Mouse (Mus musculus) right cerebral cortex, postnatal 36 days (tissue): ENCODE measurements around the gene Nlrp6.

Source experiments
- DNase-seq, 2 experiments: peaks; one replicate each; pipeline ENCODE4 v3.0.0; 2022; ENCODE audit warnings: low spot score in 2 of 2, mixed read lengths in 1 of 2

Gene Nlrp6

GRCm38 (mm10) chr7:140912846-140913482 is 7.7 kb upstream of the Nlrp6 start:
- DNase-seq, result no peak

DNA sequence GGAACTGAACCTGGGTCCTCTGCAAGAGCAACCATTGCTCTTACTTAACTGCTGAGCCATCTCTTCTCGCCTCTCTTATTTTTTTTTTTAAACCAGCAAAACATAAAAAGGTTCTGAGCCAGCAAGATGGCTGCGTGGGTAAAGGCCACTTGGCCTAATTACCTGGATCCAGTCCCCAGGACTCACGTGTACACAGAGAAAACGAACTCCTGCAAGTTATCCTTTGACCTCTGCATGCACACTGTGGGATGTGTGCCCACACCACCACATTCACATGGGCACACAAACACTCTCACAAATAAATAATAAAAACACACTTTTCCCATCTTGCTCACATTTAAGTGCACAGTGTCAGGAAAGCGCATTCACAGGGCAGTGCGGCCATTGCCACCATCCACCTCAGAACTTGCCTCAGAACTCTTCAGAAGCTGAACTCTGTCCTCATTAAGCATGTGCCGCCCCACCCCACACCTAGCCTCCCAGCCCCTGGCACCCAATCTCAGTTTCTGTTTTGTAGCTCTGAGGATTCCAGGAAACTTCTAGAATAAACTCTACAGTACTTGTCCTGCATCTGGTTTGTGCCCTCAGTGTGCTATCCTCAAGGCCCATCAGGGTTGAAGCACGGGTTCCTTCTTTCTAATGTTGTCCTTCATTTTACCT is 6.5 kb upstream of the Nlrp6 start:
- no peak for DNase-seq

DNA sequence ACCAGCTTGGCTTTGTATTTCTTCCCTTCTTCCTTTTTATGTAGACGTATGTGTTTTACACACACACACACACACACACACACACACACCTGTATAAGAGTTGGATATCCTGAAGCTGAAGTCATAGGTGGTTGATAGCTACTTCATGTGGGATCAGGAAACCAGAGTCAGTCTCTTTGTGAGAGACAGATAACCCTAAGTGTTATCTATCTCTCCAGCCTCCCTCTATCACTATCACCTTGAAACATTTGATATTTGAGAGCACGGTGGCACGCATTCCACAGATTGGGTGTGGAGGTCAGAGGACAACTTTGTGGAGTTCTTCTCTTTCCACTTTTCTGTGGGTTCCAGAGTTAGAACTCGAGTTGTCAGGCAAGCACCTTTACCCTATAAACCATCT is 791 bp upstream of the Nlrp6 start:
- DNase-seq, result no peak

DNA sequence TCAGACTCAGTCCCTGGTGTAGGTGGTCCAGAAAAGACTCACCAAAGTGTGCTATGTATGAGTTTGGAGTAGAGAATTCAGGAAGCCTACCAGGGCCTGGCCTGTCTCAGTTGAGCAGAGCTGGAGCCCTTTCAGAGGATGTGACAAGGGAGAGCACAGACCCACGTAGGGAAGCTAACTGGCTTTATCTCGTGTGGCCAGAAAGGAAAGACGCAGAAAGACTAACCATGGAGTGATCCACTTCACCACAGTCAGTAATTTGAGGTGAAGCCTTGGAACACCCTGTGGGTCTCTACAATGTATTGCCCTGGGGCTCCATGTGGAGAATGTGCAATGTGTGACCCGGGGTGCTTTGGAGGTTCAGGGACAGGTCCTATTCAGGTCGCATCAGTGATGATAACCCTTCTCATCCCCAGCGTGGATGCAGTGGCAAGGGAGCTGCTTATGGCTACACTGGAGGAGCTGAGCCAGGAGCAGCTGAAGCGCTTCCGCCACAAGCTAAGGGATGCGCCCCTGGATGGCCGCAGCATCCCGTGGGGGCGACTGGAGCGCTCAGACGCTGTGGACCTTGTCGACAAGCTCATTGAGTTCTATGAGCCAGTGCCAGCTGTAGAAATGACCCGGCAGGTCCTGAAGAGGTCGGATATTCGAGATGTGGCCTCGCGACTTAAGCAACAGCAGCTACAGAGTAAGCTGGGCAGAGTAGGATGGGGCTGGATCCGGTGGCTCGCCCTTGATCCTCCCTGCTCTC is 698 bp downstream of the Nlrp6 start:
- DNase-seq, result no peak

DNA sequence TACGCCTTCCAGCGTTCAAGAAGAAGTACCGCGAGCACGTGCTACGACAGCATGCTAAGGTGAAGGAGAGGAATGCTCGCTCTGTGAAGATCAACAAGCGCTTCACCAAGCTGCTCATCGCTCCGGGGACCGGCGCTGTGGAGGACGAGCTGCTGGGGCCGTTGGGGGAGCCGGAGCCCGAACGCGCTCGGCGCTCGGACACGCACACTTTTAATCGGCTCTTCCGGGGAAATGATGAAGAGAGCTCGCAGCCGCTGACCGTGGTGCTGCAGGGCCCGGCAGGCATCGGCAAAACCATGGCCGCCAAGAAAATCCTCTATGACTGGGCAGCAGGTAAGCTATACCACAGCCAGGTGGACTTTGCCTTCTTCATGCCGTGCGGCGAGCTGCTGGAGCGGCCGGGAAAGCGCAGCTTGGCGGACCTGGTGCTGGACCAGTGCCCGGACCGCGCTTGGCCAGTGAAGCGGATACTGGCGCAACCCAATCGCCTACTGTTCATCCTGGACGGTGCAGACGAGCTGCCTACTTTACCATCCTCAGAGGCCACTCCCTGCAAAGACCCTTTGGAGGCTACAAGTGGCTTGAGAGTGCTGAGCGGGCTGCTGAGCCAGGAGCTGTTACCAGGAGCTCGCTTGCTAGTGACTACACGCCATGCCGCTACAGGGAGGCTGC is 1.8 kb downstream of the Nlrp6 start:
- DNase-seq, result no peak

DNA sequence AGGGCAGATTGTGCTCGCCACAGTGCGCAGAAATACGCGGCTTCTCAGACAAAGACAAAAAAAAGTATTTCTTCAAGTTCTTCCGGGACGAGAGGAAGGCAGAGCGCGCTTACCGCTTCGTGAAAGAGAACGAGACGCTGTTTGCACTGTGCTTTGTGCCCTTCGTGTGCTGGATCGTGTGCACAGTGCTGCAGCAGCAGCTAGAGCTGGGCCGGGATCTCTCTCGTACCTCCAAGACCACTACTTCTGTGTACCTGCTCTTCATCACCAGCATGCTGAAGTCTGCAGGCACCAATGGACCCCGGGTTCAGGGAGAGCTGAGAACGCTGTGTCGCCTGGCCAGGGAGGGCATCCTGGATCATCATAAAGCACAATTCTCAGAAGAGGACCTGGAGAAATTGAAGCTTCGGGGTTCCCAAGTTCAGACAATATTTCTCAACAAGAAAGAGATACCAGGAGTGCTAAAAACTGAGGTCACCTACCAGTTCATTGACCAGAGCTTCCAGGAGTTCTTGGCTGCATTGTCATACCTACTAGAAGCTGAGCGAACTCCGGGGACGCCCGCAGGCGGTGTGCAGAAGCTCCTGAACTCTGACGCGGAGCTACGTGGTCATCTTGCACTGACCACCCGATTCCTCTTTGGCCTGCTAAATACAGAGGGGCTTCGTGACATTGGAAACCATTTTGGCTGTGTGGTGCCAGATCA is 2.5 kb downstream of the Nlrp6 start:
- DNase-seq, result no peak

- DNase-seq, result no peak
Observed at GRCm38 (mm10) chr7:140927181-140927580, 6.5 kb downstream of the Nlrp6 start.

DNA sequence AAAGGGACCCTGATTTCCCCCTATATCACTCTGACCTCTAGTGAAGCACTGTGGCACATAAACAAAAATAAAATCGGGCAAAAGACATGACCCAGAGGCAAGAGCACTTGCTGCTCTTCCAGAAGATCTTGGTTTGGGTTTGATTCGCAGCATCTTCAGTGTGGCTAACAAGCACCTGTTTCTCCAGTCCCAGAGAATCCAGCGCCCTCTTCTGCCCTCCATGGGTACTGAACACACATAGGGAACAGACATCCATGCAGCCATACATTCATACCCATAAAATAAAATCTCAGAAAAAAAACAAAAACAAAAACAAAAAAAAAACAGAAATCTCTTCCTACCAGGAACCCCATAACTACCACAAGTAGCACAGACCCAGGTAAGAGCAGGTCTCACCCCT is 17.7 kb downstream of the Nlrp6 start:
- no peak for DNase-seq

DNA sequence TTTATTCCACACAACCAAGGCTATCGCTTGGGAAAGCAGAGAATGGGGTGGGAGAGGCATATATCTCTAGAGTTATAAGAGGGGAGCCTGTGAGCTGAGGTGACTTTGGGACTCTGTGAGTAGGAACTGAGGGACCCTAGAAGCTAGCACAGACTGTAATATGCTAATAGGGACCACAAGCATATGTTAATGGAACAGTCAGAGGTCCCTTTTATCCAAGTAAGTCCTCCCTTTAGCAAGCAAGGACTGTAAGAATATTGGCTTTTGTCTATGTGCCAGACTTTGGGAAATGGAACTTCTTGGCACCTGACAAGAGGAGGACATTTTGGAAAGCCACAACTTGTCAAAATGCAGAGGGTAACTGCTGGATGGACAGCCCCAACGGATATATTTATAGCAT is 18.2 kb downstream of the Nlrp6 start:
- no peak for DNase-seq

DNA sequence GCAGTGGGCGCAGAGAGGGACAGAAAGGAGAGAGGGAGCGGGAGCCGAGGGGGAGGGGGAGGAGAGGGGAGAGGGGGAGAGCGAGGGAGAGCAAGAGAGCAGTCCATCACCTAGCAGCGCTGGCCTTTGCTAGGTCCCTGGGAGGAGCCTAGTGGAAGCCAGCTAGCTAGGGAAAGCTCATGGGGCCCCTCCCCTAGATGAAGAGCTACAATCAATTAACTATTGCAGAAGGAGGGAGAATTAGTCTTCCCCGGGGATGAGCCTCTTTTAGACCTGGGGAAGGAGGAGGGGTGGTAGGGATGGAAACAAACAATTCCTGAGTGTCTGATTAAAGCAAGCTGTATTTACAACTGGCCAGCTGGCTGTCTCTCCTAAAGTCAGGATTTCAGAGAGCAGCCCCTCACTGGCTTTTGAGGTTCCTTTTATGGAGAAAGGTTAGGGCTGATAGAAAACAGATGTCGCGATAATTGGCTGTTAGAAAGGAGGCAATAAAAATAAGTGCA is 19.0 kb downstream of the Nlrp6 start:
- DNase-seq, result no peak

DNA sequence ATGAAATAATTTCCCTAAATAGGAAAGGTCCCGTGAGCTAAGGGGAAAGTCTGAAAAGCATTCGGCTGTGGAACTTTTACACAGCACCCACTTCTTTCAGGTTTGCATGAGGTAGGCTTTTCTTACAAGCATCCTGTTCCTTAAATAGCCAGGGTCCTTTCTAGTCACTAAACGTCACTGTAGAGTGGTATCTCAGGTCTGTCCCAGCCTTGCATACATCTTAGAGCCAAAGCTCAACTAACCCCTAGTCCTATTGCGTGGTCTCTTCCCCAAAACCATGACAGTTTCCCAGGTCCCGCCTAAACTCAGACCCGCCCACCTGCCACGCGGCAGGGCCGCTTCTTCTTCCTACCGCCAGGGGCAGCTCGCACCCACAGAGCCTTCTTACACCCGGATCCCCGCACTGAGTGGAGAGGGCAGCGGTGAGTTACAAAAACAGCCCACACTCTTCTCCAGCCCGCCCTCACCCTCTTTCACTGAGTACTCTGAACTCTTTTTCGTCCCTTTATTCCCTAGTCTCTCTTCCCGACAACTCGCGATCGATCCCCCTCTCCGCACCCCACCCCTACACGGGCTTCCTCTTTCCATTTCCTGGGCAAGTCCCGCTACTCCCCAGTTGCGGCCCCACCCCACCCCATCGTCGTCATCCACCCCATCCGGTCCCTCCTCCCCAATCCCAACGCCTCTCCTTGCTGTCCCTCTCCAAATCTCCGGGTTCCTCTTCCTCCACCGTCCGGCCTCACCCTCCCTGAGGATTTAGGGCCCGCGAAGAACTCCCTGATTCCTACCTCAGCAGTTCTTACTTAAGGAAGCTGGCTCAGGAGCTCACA is 20.7 kb downstream of the Nlrp6 start, which contains the start of gene Pgghg:
TSS of gene Pgghg (plus strand) at position 170 of the 830 bp plus-strand sequence.
- DNase-seq, result no peak

DNA sequence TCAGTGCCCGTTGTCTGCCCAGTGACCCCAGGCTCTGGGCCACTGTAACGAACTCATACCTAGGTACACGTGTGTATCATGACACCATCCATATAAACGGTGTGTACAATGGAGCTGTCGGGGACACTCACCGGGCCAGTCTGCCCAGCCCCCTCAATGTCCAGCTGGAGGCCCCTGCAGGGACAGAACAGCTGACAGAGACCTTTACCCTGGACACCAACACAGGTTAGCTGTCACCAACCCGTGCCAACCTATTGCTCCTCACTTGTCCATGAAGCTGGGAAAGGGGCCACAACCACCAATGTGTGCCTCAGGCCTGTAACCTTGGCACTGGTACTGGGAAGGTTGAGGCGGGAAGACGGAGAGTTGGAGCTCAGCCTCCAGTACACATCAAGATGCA is 21.6 kb downstream of the Nlrp6 start:
- DNase-seq, result no peak

DNA sequence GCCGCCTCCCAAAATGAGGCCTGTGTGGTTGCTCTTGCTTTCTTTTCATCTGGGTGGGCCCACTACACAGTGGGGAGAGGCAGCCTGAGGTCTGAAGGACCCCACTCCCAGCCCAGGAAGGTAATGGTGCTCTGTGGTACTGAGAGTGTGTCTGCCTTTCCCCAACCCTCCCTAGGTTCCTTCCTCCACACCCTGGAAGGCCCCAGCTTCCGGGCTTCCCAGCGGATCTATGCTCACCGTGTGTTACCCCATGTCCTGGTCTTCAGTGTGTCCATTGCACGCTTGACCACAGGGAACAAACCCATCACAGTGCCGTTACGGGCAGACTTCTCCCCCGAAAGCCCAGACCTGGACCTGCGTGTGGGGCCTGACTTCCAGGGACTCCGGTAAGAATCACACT is 22.1 kb downstream of the Nlrp6 start:
- no peak for DNase-seq

DNA sequence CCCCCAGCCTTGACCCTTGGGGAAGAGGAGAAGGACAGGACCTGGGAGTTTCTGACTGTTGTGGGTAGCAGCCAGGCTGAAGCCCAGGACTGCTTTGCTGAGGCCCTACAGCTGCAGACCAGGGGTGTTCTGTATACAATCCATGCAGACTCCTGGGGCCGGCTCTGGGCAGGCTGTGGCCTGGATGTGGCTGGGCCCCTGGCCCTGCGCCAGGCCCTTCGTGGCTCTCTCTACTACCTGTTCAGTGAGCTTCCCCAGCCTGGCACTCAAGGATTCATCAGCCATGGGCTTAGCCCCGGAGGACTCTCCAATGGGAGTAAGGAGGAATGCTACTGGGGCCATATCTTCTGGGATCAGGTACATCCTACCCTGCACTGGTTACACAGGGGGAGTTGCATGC is 22.7 kb downstream of the Nlrp6 start:
- no peak for DNase-seq

DNA sequence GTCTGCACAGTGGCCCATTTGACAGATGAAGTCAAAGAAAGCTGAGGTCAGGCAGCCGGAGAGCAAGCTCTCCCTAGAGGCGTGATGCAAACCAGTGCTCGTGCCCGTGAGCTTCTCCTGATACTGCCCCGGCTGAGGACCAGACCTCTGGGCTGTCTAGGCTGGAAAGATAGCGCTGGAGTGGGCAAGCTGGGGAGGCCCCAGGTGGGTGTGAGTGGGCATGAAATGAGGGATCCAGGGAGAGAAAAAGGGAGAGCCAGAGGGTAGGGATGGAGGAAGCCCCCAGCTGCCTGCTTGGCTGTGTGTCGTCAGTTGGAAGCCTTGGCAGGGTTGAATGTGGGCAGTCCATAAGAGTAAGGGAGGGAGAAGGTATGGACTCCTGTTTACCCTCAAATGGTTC is 23.5 kb downstream of the Nlrp6 start:
- no peak for DNase-seq

DNA sequence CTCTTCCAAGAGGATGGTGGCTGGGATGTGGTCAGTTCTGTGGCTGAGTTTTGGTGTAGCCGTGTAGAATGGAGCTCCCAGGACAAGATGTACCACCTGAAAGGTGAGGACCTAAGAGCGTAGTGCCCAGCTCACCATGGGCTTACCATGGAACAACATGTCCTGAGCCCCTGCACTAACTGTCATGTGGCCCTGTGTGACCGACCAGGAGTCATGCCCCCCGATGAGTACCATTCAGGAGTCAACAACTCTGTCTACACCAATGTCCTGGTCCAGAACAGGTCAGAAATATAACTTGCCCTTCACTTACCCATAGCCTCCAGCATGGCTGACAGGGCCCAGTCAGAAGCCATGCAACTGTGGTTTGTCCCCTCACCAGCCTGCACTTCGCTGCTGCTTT is 24.5 kb downstream of the Nlrp6 start:
- DNase-seq, result no peak

- DNase-seq, result no peak
Observed at GRCm38 (mm10) chr7:140946311-140946710, 25.6 kb downstream of the Nlrp6 start.

DNA sequence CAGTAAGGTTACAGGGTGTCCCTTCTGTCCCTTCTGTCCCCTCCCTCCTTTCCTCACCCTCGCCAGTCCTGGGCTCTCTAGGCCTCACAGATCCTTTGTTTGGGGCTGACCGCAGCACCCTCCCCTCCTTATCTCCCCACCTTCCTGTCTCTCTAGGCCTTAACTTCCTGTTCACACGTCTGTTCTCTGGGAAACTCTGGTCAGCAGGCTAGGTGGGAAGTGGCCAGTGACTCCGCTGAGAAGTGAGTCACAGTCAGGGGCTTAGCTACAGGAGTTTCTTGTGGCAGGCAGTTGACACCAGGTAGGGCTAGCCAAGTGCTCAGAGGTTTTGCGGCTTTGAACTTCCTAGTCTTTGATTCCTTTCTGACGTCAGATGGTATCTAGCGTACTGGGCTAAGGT is 26.3 kb downstream of the Nlrp6 start:
- DNase-seq, result no peak

- no peak for DNase-seq
Observed at GRCm38 (mm10) chr7:140948161-140948560, 27.5 kb downstream of the Nlrp6 start.

- no peak for DNase-seq
Observed at GRCm38 (mm10) chr7:140949255-140949654, 28.6 kb downstream of the Nlrp6 start.
